Mouse (Mus musculus) lung, postnatal 0 days (tissue): ENCODE data around the gene Arl16.

Experiments used
- CTCF ChIP-seq: IDR thresholded peaks from 2 replicates; pipeline ENCODE4 v1.5.1; 2016; ENCODE audit warnings: antibody characterized with exemption, mild to moderate bottlenecking
- EP300 ChIP-seq: IDR thresholded peaks from 2 replicates; pipeline ENCODE4 v1.6.1; 2016; ENCODE audit warnings: antibody characterized with exemption, mild to moderate bottlenecking, control low read depth

- no peak for TF ChIP-seq CTCF
- TF ChIP-seq EP300, result no peak
These were observed 24.1 kb upstream of the Arl16 start, which contains the start of gene Slc25a10 for GRCm38 (mm10) chr11:120491317-120492023.
